Mouse (Mus musculus) spleen, embryonic (tissue): ENCODE measurements around the gene Dalrd3.

Experiments
- CTCF ChIA-PET: fragments of 350-600 bp; sonication (Branson Sonifier 250); formaldehyde crosslinking; loops from one replicate; lab custom pipeline; 2022; lab: Charles Lee

Gene Dalrd3

GRCm38 (mm10) chr9:108569381-108570206 is at the start of gene Dalrd3:
Gene Dalrd3, plus strand, starts transcription at chr9:108569886.
- CTCF ChIA-PET = interaction anchor here (0.5 to 0.6 kb wide), 2 partner anchors 44 to 224 kb away, joined by 3 read pairs; no protein-coding TSS in a partner anchor

DNA sequence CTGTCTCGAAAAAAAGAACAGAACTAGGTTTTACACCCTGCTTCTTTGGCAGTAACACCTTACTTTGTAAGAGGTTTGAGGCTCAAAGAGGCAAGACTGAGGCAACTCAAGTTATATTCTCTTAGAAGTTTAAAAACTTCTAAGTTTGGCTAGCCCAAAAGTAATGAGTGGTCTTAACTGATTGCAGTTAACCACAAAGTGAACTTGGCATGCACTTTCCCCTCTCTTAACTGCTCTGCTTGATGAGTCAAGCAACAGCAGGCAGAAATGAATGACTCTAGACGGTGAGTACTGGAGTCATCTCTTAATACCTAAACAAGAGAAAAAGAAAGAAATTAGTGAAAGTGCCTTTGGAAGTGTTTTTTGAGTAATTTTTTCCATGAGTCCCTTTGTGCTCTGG is 48.1 kb upstream of the Dalrd3 start:
- CTCF ChIA-PET = no interaction called here

DNA sequence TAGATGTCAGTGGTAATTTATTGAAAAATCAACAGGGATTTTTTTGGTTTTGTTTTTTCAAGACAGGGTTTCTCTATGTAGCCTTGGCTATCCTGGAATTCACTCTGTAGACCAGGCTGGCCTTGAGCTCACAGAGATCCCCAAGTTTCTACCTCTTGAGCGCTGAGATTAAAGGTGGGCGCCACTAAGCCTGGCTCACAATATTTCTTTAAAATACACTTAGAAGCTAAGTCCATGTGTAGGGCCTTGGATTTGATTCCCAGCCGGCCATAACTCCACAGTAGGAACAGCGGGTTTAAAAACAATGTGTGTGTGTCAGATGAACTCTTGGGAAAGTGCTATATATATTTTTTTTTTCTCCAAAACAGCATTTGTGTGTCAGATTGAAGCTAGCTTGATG is 46.3 kb upstream of the Dalrd3 start:
- CTCF ChIA-PET = no interaction called here

DNA sequence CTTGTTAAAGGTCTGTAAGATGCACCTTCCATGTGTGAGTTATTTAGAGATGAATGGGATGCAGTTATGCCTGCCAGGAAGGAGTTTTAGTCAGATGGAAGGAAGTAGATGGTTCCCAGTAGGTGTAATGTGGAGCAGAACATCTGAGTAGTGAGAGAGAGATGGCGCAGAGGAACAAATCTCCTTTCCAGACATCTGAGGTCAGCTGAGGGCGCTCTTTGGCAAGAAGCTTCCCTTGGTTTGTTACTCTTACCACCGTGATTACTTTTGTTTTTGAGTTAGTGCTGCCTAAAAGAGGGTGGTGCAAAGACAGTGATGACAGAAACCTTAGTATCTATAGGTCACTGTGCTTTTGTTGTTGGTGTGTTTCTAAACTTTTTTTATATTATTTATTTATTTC is 44.3 kb upstream of the Dalrd3 start:
- CTCF ChIA-PET = interaction anchor here (0.7 kb wide), 1 partner anchor 44 kb away, joined by 3 read pairs; the partner anchor contains the start of gene Dalrd3

DNA sequence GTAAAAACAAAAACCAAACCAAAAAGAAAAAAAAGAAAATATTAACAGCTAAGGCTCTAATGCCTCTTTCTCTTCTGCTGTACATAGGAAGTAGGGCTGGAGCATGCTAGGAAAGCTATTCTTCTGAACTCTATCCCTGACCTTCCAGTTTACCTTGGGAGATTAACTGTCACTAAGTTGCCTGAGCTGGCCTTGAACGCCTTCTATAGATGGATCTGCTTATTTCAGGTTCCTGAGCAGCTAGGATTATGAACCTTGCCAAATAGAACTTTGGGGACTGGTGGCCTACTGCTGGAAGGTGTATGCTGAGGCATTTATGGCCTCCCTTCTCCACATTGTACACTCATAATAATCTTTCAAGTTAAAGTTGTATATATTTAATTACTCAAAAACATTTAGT is 38.7 kb upstream of the Dalrd3 start:
- CTCF ChIA-PET = interaction anchor here (0.8 kb wide), 1 partner anchor 37 kb away, joined by 3 read pairs; the partner anchor contains the start of gene Ndufaf3

- CTCF ChIA-PET = no interaction called here
Observed at GRCm38 (mm10) chr9:108531496-108531895, 38.2 kb upstream of the Dalrd3 start.

DNA sequence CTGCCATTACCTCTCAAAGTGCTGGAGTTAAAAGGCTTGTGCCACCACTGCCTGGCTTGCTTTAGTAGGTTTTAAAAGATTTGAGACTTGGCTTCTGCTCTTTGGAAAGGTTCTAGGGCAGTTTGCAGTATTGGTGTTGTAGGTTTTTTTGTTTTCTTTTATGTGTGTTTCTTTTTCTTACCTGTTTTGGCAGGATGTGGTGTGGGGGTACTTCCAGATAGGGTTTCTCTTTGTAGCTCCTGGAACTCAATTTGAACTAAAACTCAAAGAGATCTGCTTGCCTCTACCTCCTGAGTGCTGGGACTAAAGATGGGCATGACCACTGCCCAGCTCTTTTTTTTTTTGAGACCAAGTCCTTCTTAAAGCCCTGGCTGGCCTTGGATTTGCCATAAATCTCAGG is 28.8 kb upstream of the Dalrd3 start:
- CTCF ChIA-PET = interaction anchor here (0.7 kb wide), 1 partner anchor 344 kb away, joined by 3 read pairs; no protein-coding TSS in a partner anchor

DNA sequence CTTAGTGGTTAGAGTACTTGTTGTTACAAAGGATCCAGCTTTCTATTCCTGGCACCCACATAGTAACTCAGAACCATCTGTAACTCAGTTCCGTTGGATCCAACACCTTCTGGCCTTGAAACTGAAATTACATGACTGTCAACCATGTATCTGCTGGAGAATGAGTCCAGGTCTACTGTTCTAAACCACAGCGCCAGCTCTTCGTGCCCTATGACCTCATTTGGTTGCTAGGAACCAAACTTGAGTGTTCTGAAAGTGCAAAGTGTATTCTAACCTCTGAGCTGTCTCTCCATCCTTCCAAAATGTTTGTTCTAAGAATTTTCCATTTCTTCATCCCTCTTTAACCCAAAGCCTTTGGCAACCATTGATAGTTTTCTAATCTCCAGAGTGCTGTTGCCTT is 23.7 kb upstream of the Dalrd3 start:
- CTCF ChIA-PET = no interaction called here

- CTCF ChIA-PET = no interaction called here
Observed at GRCm38 (mm10) chr9:108546875-108547274, 22.8 kb upstream of the Dalrd3 start.

GRCm38 (mm10) chr9:108559169-108559568 is 10.5 kb upstream of the Dalrd3 start:
- CTCF ChIA-PET = interaction anchor here (0.6 kb wide), 1 partner anchor 37 kb away, joined by 4 read pairs; no protein-coding TSS in a partner anchor

DNA sequence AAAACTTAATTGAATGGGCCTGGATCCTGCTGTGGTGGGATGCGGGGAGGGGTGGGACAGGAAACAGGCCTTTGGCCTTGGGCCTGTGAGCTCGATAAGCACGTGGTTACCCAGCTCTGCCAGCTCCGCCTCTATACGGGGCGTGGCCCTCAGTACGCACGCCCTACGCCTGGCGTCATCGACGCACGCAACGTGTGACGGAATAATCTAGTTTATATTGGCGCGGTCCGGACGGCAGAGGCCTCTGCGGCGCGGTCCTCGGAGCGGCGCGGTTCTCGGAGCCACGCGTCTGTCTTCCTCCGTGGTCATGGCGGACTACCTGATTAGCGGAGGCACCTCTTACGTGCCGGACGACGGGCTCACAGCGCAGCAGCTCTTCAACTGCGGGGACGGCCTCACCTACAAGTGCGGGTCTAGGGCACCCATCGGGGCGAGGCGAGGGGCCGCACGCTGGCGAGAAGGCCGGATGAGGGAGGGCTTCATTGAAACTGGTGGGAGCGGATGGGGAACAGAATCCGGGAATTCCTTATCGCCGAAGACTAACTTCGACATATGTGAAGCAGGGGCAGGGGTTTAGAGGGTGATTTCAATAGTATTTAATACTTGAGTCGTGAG is 9.4 kb upstream of the Dalrd3 start, which contains the start of gene Impdh2:
Gene Impdh2, plus strand, starts transcription at position 60 of the 615 bp plus-strand sequence.
- CTCF ChIA-PET = interaction anchor here (0.7 kb wide), 2 partner anchors 24 to 51 kb away, joined by 6 to 9 read pairs; no protein-coding TSS in a partner anchor

- CTCF ChIA-PET = no interaction called here
Observed at GRCm38 (mm10) chr9:108563671-108564070, 6.0 kb upstream of the Dalrd3 start.

GRCm38 (mm10) chr9:108564131-108564530 is 5.6 kb upstream of the Dalrd3 start:
- CTCF ChIA-PET = no interaction called here

- CTCF ChIA-PET = interaction anchor here (0.5 to 0.9 kb wide), 3 partner anchors 373 to 1016 kb away, joined by 3 to 7 read pairs (median 3); no protein-coding TSS in a partner anchor
Observed at GRCm38 (mm10) chr9:108565881-108566814, 3.5 kb upstream of the Dalrd3 start.

DNA sequence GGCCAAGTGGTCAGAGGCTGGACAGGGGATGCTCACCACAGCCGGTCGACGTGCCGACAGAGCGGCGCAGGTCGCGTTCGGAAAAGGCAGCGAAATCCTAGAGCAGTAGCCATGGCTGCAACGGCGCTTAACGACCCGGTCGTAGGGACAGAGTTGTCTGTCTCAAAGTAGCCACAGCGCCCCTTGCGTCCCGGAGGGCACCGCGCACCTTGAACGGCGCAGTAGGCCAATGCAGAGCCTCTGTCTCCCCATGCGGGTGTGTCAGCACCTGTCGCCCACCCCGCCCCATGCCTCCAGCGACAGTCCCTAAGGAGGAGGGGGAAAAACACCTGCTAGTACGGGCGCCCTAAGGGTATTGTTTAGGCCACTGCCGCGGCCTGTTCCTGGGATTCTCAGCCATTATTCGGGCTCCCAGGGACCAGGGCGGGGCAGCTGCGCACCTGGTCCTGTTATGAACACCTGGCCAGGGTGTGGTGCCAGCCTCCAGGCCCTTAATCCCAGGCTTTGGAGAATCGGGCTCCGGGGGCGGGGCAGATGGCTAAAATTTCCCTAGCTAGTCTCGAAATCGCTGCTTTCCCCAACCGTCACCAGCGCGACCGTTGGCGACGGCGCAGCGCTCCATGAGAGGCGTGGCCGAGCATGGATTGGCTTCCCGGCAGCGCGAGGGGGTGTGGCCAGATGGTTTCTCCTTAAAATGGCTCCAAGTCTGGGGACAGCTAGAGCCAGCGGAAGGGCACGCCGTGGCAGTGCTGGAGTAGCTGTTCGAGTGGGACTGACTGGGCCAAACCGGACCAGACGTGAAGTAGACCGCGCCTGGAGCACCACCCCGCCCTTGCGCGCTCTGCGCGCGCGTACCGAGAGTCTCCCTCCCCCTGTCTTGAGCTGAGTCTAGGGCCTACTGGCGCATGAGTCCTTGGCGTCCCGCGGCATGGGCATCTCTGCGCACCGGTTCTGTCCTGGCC is 2.6 kb upstream of the Dalrd3 start, which contains the start of gene Ndufaf3:
Gene Ndufaf3, minus strand, starts transcription at position 620 of the 962 bp plus-strand sequence.
- CTCF ChIA-PET = interaction anchor here (0.5 to 0.6 kb wide), 3 partner anchors 36 to 1017 kb away, joined by 3 to 7 read pairs (median 3); no protein-coding TSS in a partner anchor

DNA sequence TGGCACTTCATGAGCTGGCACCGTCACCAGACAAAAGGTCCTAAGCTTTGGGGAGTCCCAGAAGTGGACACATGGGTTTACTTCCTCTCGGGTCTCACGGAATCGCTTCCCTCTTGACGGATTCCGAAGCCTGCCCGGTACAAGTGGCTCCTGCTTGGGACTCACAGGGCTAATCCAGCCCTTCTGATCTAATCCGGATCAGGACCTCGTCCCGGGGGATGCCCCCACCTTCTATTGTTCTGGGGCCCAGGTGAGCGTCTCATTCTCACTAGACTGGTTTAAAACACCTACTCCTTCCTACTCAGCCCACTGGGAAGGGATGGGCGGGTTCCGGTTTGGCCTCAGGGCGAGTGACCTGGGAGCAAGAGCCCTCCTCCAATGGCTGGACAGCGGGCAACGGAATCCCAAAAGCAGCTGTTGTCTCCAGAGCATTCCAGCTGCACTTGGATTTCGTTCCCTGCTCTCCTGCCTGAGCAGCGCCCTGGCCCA is 1.7 kb upstream of the Dalrd3 start:
- CTCF ChIA-PET = interaction anchor here (0.6 kb wide), 1 partner anchor 37 kb away, joined by 3 read pairs; no protein-coding TSS in a partner anchor

DNA sequence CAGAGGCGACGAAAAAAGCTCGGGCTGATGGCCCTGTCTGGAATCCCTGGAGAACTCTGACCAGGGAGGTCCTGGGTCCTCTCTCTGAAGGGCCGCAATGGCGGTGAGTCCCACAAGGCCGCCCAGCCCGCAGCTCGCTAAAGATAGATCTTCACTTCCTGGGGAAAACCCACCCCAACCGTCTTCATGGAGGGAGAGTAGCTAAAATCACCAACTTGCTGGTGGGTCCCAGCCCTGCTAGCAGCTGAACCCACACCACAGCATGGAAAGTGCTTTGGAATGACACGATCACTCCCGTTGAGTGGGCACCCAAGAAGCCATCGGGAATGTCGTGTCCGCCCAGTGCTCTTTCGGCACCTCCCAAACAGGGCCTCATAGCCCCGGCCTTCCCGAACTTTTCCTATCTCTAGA is 1.2 kb upstream of the Dalrd3 start:
- CTCF ChIA-PET = no interaction called here

- CTCF ChIA-PET = interaction anchor here (0.5 kb wide), 1 partner anchor 225 kb away, joined by 3 read pairs; no protein-coding TSS in a partner anchor
Observed at GRCm38 (mm10) chr9:108570207-108570896, 666 bp downstream of the Dalrd3 start.
